Mouse (Mus musculus): ENCODE data around the gene Eya2. TPM values are rescaled to one million over a fixed set of nuclear protein-coding genes. Genes with fewer than 3 reads are reported as not detected.
A peak's percentile ranks its signal among the peaks of the same experiment; 100 is the strongest.

The Eya2 gene
- polyA plus RNA-seq, 1 experiment from 2014 or later, result 1.6 TPM

GRCm38 (mm10) chr2:165626826-165627225 is 32.0 kb downstream of the Eya2 start:
- no peak for DNase-seq
- Histone ChIP-seq H3K27ac (ENCODE audit: low read depth) (no peak overlapping the region), H3K4me2 (no peak overlapping the region), H3K4me3 (ENCODE audit: low read depth, low read length) (no peak overlapping the region), H3K36me3 (ENCODE audit: insufficient read depth) (no peaks in the 10 kb centered on the region), H3K9ac (no peak overlapping the region), H3K4me1 (ENCODE audit: insufficient read depth) (no peaks in the 10 kb centered on the region), H3K9me3 (ENCODE audit: low read depth, low read length) (no peaks in the 10 kb centered on the region), H3K27me3 (ENCODE audit: insufficient read depth, low read length) (no peaks in the 10 kb centered on the region)
- 72% methylated on average over 6 of the region's 6 CpGs for WGBS
- ATAC-seq (ENCODE audit: insufficient read depth), result no peak
- no peak for TF ChIP-seq CTCF (IDR thresholded peaks at IDR 0.05; ENCODE audit: low read depth)

GRCm38 (mm10) chr2:165627974-165628373 is 33.1 kb downstream of the Eya2 start:
- DNase-seq, result no peak
- Histone ChIP-seq H3K9ac (no peak overlapping the region), H3K27ac (ENCODE audit: low read depth) (no peak overlapping the region), H3K4me3 (ENCODE audit: low read depth, low read length) (no peak overlapping the region), H3K4me1 (ENCODE audit: insufficient read depth) (no peaks in the 10 kb centered on the region), H3K9me3 (ENCODE audit: low read depth, low read length) (no peaks in the 10 kb centered on the region), H3K27me3 (ENCODE audit: insufficient read depth, low read length) (no peaks in the 10 kb centered on the region), H3K36me3 (ENCODE audit: insufficient read depth) (no peaks in the 10 kb centered on the region), H3K4me2 (no peak overlapping the region)
- ATAC-seq (ENCODE audit: insufficient read depth), result no peak
- TF ChIP-seq CTCF (IDR thresholded peaks at IDR 0.05; ENCODE audit: low read depth), result no peak
- WGBS, result 54% methylated on average over 6 of the region's 6 CpGs

DNA sequence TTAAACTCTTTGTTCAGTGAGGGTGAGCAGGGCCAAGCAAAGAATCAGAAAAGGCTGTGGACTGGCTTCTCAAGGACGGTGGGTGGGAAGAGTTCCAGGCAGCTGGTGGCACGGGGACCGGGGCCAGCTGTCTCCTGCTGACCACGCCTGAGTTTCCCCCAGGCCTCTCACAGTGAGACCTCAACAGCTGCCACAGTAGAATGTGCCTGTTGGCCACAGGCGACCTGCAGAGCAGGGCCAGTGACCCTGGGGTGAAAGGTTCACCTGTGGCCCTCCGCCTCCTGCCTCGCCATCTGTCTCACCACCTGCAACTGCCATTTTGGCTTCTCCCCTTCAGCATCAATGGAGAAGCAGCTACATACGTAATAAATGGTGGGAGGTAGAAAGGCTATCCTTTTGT is 35.1 kb downstream of the Eya2 start:
- no peak for ATAC-seq (ENCODE audit: insufficient read depth)
- no peak for DNase-seq
- no peaks in the 10 kb centered on the region for H3K36me3 ChIP-seq (ENCODE audit: insufficient read depth)
- H3K27ac ChIP-seq (ENCODE audit: low read depth), result no peak overlapping the region
- no peaks in the 10 kb centered on the region for H3K9me3 ChIP-seq (ENCODE audit: low read depth, low read length)
- H3K4me3 ChIP-seq (ENCODE audit: low read depth, low read length), result no peak overlapping the region
- H3K27me3 ChIP-seq (ENCODE audit: insufficient read depth, low read length), result no peaks in the 10 kb centered on the region
- no peak overlapping the region for H3K9ac ChIP-seq
- H3K4me1 ChIP-seq (ENCODE audit: insufficient read depth), result no peaks in the 10 kb centered on the region
- WGBS, result 39% methylated on average over 8 of the region's 8 CpGs
- no peak overlapping the region for H3K4me2 ChIP-seq
- TF ChIP-seq CTCF (IDR thresholded peaks at IDR 0.05; ENCODE audit: low read depth), result no peak

GRCm38 (mm10) chr2:165633011-165633785 is 38.4 kb downstream of the Eya2 start:
- no peak overlapping the region for H3K27ac ChIP-seq (ENCODE audit: low read depth)

DNA sequence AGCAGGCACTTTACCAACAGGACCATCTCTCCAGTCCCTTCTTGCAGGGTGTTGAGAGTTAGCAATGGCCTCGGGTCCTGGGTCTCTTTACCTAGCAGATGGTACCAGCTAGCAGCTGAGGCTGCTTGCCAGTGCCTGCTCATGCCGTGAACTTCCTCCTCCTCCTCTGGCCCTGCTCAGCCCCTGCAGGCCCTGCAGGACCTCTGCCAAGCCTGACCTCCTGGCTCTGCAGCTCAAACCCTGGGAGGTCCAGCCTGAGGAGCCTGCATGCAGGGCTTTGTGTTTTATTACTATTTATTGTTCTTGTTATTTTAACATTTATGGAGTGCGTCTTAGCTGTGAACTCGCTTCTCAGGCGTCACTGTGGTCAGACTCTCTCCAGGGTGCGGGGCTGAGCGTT is 39.6 kb downstream of the Eya2 start:
- no peak for TF ChIP-seq CTCF (IDR thresholded peaks at IDR 0.05; ENCODE audit: low read depth)
- Histone ChIP-seq H3K36me3 (ENCODE audit: insufficient read depth) (no peaks in the 10 kb centered on the region), H3K4me3 (ENCODE audit: low read depth, low read length) (no peak overlapping the region), H3K9me3 (ENCODE audit: low read depth, low read length) (no peaks in the 10 kb centered on the region), H3K4me1 (ENCODE audit: insufficient read depth) (no peaks in the 10 kb centered on the region), H3K27ac (ENCODE audit: low read depth) (no peak overlapping the region), H3K9ac (no peak overlapping the region), H3K27me3 (ENCODE audit: insufficient read depth, low read length) (no peaks in the 10 kb centered on the region), H3K4me2 (no peak overlapping the region)
- no peak for DNase-seq
- ATAC-seq (ENCODE audit: insufficient read depth), result no peak
- 63% methylated on average over 7 of the region's 7 CpGs for WGBS

More at GRCm38 (mm10) chr2:165633011-165633785, 38.4 kb downstream of the Eya2 start:
- 63% methylated on average over 11 of the region's 11 CpGs for WGBS
- ATAC-seq (ENCODE audit: insufficient read depth) (no peak), DNase-seq (peak; percentile 36)
- Histone ChIP-seq H3K4me1 (ENCODE audit: insufficient read depth) (no peaks in the 10 kb centered on the region), H3K4me2 (no peak overlapping the region), H3K9ac (no peak overlapping the region), H3K9me3 (ENCODE audit: low read depth, low read length) (no peaks in the 10 kb centered on the region), H3K27me3 (ENCODE audit: insufficient read depth, low read length) (no peaks in the 10 kb centered on the region), H3K4me3 (ENCODE audit: low read depth, low read length) (no peak overlapping the region), H3K36me3 (ENCODE audit: insufficient read depth) (no peaks in the 10 kb centered on the region)
- TF ChIP-seq CTCF (IDR thresholded peaks at IDR 0.05; ENCODE audit: low read depth), result no peak

GRCm38 (mm10) chr2:165639075-165639755 is 44.4 kb downstream of the Eya2 start:
- H3K9me3 ChIP-seq (ENCODE audit: low read depth, low read length), result no peaks in the 10 kb centered on the region
- H3K4me3 ChIP-seq (ENCODE audit: low read depth, low read length), result no peak overlapping the region
- H3K4me2 ChIP-seq, result no peak overlapping the region
- H3K36me3 ChIP-seq (ENCODE audit: insufficient read depth), result no peaks in the 10 kb centered on the region
- ATAC-seq (ENCODE audit: insufficient read depth) (no peak), DNase-seq (peak; percentile 23)
- no peak for TF ChIP-seq CTCF (IDR thresholded peaks at IDR 0.05; ENCODE audit: low read depth)
- no peak overlapping the region for H3K9ac ChIP-seq
- no peaks in the 10 kb centered on the region for H3K4me1 ChIP-seq (ENCODE audit: insufficient read depth)
- H3K27me3 ChIP-seq (ENCODE audit: insufficient read depth, low read length), result no peaks in the 10 kb centered on the region
- 65% methylated on average over 11 of the region's 11 CpGs for WGBS
- no peak overlapping the region for H3K27ac ChIP-seq (ENCODE audit: low read depth)

DNA sequence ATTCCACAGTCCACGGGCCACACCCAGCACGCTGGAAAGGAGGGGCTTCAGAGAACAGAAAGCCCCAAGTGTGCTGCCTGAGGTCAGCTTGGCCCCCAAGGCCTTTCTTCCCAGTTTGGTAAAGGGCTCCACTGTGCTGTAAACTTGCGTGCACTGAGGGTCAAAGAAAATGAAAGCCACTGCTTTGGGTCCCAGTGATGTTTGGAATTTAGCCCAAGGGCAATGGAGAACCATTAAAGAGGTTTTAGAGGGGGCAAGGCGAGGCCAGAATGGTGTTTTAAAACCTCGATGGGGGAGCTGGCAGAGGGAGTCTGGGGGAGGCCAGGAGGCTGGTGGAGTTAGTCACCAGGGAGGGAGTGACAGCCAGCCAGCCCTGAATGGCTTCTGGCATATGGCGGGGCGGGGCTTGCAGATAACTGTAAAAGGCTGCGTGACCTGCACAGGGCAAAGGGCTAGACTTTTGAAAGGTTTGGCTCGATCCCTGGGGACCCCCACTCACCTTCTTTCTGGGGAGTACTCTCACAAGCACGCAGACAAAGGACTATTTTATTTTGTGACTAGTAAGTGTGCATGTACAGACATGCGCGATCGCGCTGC is 47.2 kb downstream of the Eya2 start:
- no peak overlapping the region for H3K4me3 ChIP-seq (ENCODE audit: low read depth, low read length)
- H3K27me3 ChIP-seq (ENCODE audit: insufficient read depth, low read length), result no peaks in the 10 kb centered on the region
- no peak overlapping the region for H3K27ac ChIP-seq (ENCODE audit: low read depth)
- no peak overlapping the region for H3K9ac ChIP-seq
- DNase-seq (no peak), ATAC-seq (ENCODE audit: insufficient read depth) (no peak)
- H3K36me3 ChIP-seq (ENCODE audit: insufficient read depth), result no peaks in the 10 kb centered on the region
- no peaks in the 10 kb centered on the region for H3K9me3 ChIP-seq (ENCODE audit: low read depth, low read length)
- no peak for TF ChIP-seq CTCF (IDR thresholded peaks at IDR 0.05; ENCODE audit: low read depth)
- no peaks in the 10 kb centered on the region for H3K4me1 ChIP-seq (ENCODE audit: insufficient read depth)
- H3K4me2 ChIP-seq, result no peak overlapping the region
- 66% methylated on average over 14 of the region's 14 CpGs for WGBS

All from lung, embryonic 14.5 days (tissue).